Mouse (Mus musculus) kidney, postnatal 0 days (tissue): ENCODE measurements around the gene Atg7. TPM values are rescaled to one million over a fixed set of nuclear protein-coding genes. Genes with fewer than 3 reads are reported as not detected.
A peak's percentile ranks its signal among the peaks of the same experiment; 100 is the strongest.
"Not testable (repeated sequence)": the region's sequence is repeated elsewhere in the genome, so short reads cannot be mapped to it uniquely, and the experiment has no call there.

Experiments
- ATAC-seq: fragments of 200-750 bp; cut with Nextera tagmentation; replicated peaks from 2 replicates; pipeline ENCODE4 v1.8.0; 2017; ENCODE audit warnings: low read depth, moderate number of reproducible peaks, moderate TSS enrichment, moderate library complexity; ENCODE audit not compliant: low FRiP score
- DNase-seq: peaks from one replicate; pipeline ENCODE4 v3.0.0-alpha.2; 2016; ENCODE audit warnings: low spot score
- H3K27ac ChIP-seq: fragments of 300-500 bp; sonication (generic); 2 replicates; pipeline ENCODE4 v1.5.1; 2014; ENCODE audit warnings: mild to moderate bottlenecking
- H3K27me3 ChIP-seq: fragments of 300-500 bp; sonication (generic); 2 replicates; pipeline ENCODE4 v1.6.1; 2014; ENCODE audit warnings: low read length, mixed read lengths; ENCODE audit not compliant: insufficient read depth
- H3K36me3 ChIP-seq: fragments of 300-500 bp; sonication (generic); 2 replicates; pipeline ENCODE4 v1.6.1; 2014; ENCODE audit warnings: low read length, mixed read lengths; ENCODE audit not compliant: insufficient read depth
- H3K4me1 ChIP-seq: fragments of 300-500 bp; sonication (generic); replicated peaks from 2 replicates; pipeline ENCODE4 v1.6.1; 2014; ENCODE audit warnings: antibody characterized with exemption, low read length, mixed read lengths; ENCODE audit not compliant: insufficient read depth
- H3K4me2 ChIP-seq: fragments of 300-500 bp; sonication (generic); 2 replicates; pipeline ENCODE4 v1.6.1; 2014; ENCODE audit warnings: mild to moderate bottlenecking, low read length, moderate library complexity, mixed read lengths
- H3K4me3 ChIP-seq: fragments of 300-500 bp; sonication (generic); replicated peaks from 2 replicates; pipeline ENCODE4 v1.5.1; 2014; ENCODE audit warnings: low read depth, low read length
- H3K9ac ChIP-seq: fragments of 300-500 bp; sonication (generic); 2 replicates; pipeline ENCODE4 v1.6.1; 2014; ENCODE audit warnings: low read depth, low read length
- H3K9me3 ChIP-seq: fragments of 300-500 bp; sonication (generic); replicated peaks from 2 replicates; pipeline ENCODE4 v1.6.1; 2016; ENCODE audit warnings: low read length, inconsistent platforms, mixed read lengths
- CTCF ChIP-seq: IDR thresholded peaks from 2 replicates; pipeline ENCODE4 v1.5.1; 2016; ENCODE audit warnings: antibody characterized with exemption, low read depth, mild to moderate bottlenecking, moderate library complexity
- WGBS: fragments of 180-500 bp; shearing (Covaris S2); extraction: QIAGEN DNeasy Blood & Tissue Kit; methylation state at CpG from one replicate; pipeline ENCODE4 v1.1.7; 2014; 5-methylcytosine and 5-hydroxymethylcytosine counted together
- polyA plus RNA-seq: library from polyadenylated mRNA; unstranded; fragments of >200 nt; fragmentation: Nextera tagmentation; extraction: Ambion mirVana; gene quantifications from 2 replicates; pipeline ENCODE4 v1.2.1, GENCODE M21; 2015

Gene Atg7
- polyA plus RNA-seq, 1 experiment from 2014 or later: 19.7 TPM

DNA sequence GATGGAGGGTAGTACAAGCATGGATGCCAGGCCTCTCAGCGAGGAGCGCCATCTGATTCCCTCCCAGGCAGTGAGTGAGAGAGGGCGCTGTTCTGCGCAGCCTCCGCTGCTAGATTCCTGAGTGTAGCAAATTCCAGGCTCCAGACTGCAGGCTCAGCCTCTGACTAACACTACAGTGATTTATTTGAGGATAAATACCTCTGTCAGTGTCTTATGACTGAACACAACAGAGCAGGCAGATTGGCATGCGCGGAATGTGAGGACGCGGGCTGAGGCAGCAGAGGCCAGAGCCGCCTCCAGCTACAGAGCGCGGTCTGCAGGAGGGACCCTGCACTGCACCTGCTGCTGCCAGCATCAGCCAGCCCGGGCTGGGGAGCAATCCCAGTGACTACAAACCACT, 246.0 kb downstream of the Atg7 start:
- peak; percentile 66 for TF ChIP-seq CTCF
- Histone ChIP-seq H3K4me2 (no peak overlapping the region), H3K27ac (peak overlapping the region; percentile 52; the same call in 1 of the 2 replicates), H3K36me3 (0 out of 2 replicates have a peak, but pooled peaks cover 12% of the 10 kb centered on the region), H3K27me3 (no peaks in the 10 kb centered on the region), H3K9ac (no peak overlapping the region), H3K4me1 (peaks cover 42% of the 10 kb centered on the region), H3K4me3 (no peak overlapping the region), H3K9me3 (no peaks in the 10 kb centered on the region)
- peak; percentile 98 for DNase-seq
- WGBS: 13% methylated on average over 13 of the region's 13 CpGs
- ATAC-seq: peak; percentile 96

GRCm38 (mm10) chr6:114889971-114890370, 247.1 kb downstream of the Atg7 start:
- not testable (repeated sequence) for H3K27me3 ChIP-seq, H3K4me2 ChIP-seq, H3K27ac ChIP-seq, H3K9me3 ChIP-seq, H3K9ac ChIP-seq, H3K4me3 ChIP-seq, DNase-seq, ATAC-seq
- WGBS: 67% methylated on average over 3 of the region's 3 CpGs
- Histone ChIP-seq H3K4me1 (peaks cover 42% of the 10 kb centered on the region), H3K36me3 (0 out of 2 replicates have a peak, but pooled peaks cover 12% of the 10 kb centered on the region)

DNA sequence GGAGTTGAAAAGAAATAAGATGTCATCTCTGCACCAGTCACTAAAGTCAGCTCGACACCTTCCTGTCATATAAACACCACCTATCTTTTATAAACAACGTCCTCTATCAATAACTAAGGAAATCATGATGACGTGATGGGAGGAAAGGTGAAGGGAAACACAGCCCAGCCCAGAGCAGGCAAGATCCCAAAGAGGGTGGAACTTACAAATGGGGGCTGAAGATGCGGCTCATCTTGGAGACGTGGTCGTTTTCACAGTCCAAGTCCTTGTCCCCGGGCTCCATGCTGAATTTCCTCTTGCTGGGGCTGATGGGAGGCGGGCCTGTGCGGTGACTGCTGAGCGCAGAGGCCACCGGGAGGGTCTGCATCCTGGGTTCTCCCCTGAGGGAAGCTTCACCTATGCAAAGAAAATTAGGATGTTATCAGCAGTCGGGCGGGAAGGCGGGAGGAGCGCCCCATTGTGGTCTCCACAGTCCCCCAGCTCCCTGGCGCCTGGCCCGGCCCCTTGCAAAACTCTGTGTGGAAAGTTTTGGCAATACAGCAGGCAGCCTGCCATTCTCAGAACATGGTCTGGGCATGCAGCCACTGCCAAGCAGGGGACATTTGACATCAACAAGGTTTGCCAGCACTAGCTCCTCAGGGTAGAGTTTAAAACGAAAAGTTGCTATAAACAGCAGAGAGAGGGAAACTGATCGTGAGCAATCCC, 247.7 kb downstream of the Atg7 start:
- Histone ChIP-seq H3K27me3 (no peaks in the 10 kb centered on the region), H3K27ac (peak overlapping the region; percentile 36; the same call in 1 of the 2 replicates), H3K36me3 (0 out of 2 replicates have a peak, but pooled peaks cover 12% of the 10 kb centered on the region), H3K9me3 (no peaks in the 10 kb centered on the region), H3K9ac (no peak overlapping the region), H3K4me1 (peaks cover 42% of the 10 kb centered on the region), H3K4me3 (no peak overlapping the region), H3K4me2 (no peak overlapping the region)
- DNase-seq: no peak
- 0 out of 2 replicates have a peak, but pooled peaks have one; percentile 11 for TF ChIP-seq CTCF
- ATAC-seq: no peak
- WGBS: 46% methylated on average over 19 of the region's 19 CpGs

DNA sequence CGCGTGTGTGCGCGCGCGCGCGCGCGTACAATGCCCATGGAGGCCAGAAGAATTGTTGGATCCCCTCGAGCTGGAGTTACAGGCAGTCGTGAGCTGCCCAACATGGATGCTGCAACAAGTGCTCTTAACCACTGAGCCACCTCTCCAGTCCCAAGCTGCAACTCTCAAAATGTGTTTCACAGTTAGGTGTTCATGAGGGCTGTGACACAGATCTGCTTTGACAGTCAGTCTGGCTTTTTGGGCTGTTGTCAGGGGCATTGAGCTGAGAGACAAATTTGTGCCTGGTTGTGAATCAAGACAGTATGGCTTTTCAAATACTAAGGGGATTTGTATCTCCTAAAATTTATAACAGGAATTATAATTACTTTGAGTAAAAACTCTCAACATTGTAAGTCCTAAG, 248.4 kb downstream of the Atg7 start:
- 0 out of 2 replicates have a peak, but pooled peaks cover 12% of the 10 kb centered on the region for H3K36me3 ChIP-seq
- no peak for DNase-seq
- H3K27ac ChIP-seq: peak overlapping the region; percentile 36; the same call in 1 of the 2 replicates
- peaks cover 41% of the 10 kb centered on the region for H3K4me1 ChIP-seq
- WGBS: 93% methylated on average over 12 of the region's 12 CpGs
- no peak overlapping the region for H3K4me3 ChIP-seq
- no peaks in the 10 kb centered on the region for H3K9me3 ChIP-seq
- H3K27me3 ChIP-seq: no peaks in the 10 kb centered on the region
- no peak overlapping the region for H3K9ac ChIP-seq
- H3K4me2 ChIP-seq: no peak overlapping the region
- TF ChIP-seq CTCF: no peak
- ATAC-seq: no peak

GRCm38 (mm10) chr6:114891771-114892170, 248.9 kb downstream of the Atg7 start:
- no peak for TF ChIP-seq CTCF
- Histone ChIP-seq H3K27ac (peak overlapping the region; percentile 50), H3K27me3 (no peaks in the 10 kb centered on the region), H3K36me3 (0 out of 2 replicates have a peak, but pooled peaks cover 12% of the 10 kb centered on the region), H3K9ac (no peak overlapping the region; the same call in 1 of the 2 replicates), H3K4me3 (no peak overlapping the region), H3K4me2 (no peak overlapping the region), H3K4me1 (peaks cover 36% of the 10 kb centered on the region), H3K9me3 (no peaks in the 10 kb centered on the region)
- DNase-seq: no peak
- no peak for ATAC-seq
- WGBS: 55% methylated on average over 12 of the region's 12 CpGs

GRCm38 (mm10) chr6:114892363-114892762, 249.5 kb downstream of the Atg7 start:
- ATAC-seq: no peak
- Histone ChIP-seq H3K36me3 (0 out of 2 replicates have a peak, but pooled peaks cover 12% of the 10 kb centered on the region), H3K9me3 (no peaks in the 10 kb centered on the region), H3K4me3 (no peak overlapping the region), H3K4me1 (peaks cover 36% of the 10 kb centered on the region), H3K9ac (no peak overlapping the region; the same call in 1 of the 2 replicates), H3K27me3 (no peaks in the 10 kb centered on the region), H3K4me2 (no peak overlapping the region), H3K27ac (peak overlapping the region; percentile 50; the same call in 1 of the 2 replicates)
- DNase-seq: no peak
- 40% methylated on average over 6 of the region's 6 CpGs for WGBS
- TF ChIP-seq CTCF: no peak
